Mouse (Mus musculus) embryo, embryonic 11.5 days (tissue): ENCODE results near the gene Slc44a5.
"Not testable (repeated sequence)": the region's sequence is repeated elsewhere in the genome, so short reads cannot be mapped to it uniquely, and the experiment has no call there.

Experiments
- DNase-seq: peaks from one replicate; pipeline ENCODE4 v3.0.0-alpha.2; 2012; ENCODE audit warnings: low read depth, low spot score

The Slc44a5 gene

DNA sequence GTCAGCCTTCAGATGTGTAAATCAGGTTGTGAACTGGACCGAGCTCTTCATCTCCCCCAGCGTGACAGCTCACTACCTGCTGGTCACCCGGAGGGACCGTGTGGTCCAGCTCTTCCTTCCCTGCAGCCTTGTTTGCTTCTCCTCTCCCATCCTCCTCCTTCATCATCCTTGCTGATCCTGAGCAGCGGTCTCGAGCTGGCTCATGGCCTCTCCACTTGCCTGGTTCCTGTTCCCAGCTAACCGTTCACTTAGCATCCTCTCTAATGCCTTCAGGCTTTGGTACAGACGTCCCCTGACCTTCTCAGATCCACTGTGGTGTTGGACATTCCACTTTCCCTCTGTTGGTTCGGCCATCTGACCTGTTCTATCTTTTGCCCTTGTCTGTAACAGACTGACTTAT is 128.4 kb downstream of the Slc44a5 start:
- no peak for DNase-seq

DNA sequence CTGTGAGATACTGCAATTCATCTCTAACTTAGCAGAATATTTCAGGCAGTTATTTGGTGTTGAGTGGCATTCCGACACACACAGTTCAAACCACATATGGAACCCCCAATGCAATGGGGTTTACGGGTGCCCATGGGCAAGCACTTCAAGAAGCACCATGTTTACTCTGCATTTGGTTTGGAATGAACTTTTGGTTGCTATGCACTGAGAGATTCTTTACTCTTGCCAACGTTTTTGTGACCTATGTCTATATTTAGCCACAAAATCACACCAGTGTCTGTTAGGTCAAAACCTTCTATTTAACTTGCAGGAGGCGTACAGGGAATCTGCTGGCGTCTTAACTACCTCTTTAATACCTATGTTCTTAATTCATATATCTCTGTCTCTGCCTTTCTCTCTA is 137.3 kb downstream of the Slc44a5 start:
- no peak for DNase-seq

DNA sequence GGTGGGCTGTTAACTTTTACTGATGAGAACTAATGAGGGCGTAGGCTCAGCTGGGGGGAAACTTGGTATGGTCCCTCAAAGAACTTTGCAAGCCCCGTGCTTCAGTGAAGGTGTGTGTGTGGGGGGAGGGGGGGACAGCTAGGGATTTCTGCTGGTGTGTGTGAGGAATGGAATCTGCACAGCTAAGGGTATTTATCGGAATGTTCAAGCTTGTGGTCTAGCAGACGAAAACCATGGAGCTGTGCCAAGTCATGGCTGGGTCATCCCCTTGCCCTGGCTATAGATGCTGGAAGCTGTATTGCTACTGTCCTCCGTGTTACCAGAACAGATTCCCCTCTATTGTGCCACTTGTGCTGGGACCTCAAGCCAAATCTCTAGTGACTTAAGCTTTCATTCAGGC is 138.0 kb downstream of the Slc44a5 start:
- DNase-seq = no peak

DNA sequence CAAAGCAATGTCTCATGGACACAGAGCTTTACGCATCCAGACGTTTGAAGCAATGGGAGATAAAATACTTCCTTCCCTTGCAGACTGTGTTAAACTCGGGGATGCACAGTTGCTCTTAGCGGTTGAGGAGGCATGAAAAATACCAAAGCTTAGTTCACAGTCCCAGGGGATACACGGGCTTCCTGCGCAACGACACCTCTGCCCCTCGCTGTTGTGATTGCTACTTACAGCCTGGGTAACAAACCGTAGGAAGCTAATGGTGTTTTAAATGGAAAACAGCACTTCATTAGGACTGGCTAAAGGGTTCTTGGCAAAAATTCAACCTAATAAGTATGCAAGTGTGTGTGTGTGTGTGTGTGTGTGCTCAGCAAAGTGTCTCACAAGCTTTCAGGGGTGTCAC is 141.8 kb downstream of the Slc44a5 start:
- DNase-seq = no peak

DNA sequence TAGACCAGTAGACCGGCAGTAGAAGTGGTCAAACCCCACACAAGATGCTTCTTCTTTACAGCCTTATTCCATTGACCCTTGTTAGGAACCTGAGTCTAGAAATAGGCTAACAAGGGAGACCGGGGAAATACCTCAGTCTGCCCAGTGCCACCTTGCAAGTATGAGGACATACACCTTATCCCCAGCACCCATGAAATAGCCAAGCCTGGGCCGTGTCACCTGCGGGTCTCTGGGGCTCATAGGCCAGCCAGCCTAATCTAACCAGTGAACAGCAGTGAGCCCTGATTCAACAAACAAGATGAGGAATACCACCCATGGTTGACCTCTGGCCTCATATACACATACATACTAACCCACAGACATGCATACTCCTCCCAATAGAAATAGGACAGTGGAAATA is 142.2 kb downstream of the Slc44a5 start:
- DNase-seq = no peak

DNA sequence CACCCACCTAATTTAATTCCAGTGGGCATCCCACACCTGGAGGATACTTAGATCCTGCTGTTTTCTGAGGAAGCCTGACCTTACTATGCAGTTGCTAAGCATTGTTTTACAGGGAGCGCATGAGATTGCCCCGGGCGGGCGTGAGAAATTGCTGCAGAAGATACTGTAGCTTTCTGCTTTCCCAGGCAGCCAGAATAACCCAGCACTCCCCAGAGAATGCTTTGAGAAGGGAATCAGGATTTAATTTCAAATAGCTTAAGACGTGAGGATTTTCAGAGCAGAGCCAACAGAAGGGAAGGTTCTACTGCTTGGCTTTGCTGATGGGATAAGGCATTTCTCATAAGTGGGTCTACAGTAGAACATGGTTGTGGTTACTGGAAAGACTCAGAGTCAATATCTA is 142.8 kb downstream of the Slc44a5 start:
- DNase-seq = no peak

DNA sequence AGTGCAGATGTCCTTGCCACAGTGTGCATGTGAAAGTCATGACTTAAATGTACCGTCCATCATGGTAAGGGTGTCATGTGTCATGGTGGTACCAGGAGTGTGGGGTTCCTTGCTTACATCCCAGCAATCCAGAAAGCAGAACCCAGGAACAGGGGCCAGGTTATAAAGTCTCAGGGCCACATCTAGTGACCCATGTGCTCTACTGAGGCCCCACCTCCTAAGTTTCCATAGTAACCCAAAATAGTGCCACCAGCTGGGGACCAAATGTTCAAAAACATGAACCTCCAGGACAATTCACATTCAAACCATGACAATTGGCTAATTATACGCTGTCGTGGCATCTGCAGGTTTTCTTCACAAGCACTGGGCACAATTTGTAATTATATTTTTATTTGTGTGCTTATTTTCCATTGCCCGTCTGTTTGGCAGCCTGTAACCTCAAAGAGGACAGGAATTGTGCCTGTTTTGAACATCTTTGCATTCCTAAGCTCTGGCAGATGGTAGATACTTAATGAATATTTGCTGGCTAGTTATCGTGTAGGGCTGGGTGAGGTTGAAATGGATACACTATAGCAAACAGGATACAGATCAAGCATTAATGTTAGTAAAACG is 145.9 kb downstream of the Slc44a5 start:
- DNase-seq = no peak

DNA sequence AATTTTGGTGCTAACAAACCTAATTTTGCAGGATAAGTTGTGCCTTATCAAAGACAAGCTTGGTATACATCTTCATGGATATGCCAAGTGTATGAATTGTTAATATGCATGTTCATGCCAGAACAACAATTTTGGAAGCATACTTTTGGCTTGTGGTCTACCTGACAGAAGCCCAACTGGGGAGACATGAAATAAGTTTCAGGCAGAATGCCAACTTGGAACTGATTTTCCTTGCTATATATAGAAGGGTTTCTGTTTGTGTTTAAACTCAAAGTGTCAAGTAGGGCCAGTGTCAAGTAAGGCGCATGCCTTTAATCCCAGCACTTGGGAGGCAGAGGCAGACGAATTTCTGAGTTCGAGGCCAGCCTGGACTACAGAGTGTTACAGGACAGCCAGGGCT is 149.3 kb downstream of the Slc44a5 start:
- no peak for DNase-seq

DNA sequence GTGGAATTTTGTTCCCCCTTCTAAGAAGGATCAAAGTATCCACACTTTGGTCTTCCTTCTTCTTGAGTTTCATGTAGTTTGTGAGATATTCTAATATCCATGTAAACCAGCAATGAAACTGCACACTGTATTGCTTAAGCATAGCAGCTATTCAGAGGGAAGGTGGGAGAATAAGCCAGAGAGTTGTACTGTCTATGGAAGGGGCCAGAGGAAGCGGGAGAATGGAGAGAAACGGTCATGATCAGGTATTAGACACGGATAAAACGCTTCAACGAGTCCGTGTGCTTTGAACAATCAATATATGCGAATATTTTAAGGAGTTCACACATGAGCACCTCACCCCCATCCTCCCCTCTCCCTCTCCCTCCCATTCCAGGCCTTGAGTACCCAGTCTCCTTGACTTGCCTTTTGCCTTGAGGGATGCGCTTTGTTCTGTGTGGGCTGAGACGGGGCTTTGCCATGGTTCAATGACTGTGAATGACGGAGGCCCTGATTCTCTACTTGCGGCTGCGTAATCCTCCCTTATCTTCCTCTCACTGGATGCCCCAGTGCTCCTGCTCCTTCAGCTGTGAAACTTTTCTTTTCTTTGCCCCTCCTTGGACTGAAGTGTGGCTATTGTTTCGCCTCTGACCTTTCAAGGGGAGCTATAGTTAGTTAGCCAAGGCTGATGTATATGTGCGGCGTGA is 151.8 kb downstream of the Slc44a5 start:
- DNase-seq = no peak

DNA sequence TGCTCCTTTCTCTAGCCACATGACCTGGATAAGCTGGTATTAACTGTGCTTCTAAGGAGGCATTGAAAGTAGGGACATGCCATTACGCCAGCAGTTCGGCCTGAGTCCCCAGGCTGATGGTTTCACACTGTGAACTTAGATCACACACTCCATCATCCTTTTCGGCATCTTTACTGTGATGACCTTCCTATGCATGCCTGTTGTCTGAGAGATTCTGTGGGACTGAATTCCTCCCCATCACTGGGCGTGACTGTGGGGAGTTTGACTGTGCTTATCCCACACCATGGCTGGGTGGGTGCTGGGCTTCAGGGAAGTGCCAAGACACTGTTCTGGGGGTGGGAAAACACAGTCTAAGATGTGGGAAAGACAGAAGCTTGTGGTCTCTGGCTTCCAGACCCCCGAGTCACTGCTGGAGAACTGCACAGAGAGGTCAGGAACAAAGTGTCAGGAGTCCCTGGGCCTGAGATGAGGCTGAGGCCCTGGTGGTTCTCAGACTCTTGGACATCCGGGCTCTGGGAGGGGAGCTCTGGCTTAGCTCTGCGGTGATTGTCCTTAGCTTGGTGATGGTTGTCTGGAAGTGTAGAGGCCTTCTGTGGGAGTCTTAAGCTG is 152.6 kb downstream of the Slc44a5 start:
- DNase-seq = no peak

DNA sequence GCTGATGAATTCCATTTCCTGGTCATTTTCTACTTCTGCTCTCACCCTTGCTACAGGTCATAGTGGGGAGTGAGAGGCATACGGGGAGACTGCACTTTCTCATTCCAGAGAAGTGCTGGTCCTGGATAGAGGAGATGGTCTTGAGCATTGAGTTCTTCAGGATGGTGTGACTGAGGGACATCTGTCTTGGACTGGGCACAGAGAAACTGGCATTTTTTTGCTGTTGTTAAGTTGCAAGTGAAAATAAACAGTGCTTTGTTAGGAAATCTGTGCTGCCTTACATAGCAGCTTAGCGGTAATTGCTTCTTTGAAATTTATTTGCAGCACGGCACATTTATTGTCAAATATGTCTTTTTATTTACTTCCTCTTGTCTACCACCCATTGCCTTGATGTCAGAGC is 154.0 kb downstream of the Slc44a5 start:
- no peak for DNase-seq

DNA sequence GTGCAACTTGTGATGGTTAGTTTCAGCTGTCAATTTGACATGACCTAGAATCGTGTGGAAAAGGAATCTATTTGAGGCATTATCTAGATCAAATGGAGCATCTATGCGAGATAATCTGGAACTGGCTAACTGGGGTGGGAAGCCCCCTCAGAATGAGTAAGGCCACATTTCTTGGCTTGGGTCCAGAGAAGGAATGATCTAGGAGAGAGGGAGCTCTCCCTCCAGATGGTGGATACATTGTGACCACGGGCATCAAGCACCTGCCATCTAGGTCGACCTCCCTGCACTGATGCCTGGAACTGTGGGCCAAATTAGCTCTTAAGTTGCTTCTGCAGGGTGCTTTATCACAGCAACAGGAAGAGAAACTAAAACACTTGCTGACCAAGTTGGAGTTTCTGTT is 155.8 kb downstream of the Slc44a5 start:
- no peak for DNase-seq

DNA sequence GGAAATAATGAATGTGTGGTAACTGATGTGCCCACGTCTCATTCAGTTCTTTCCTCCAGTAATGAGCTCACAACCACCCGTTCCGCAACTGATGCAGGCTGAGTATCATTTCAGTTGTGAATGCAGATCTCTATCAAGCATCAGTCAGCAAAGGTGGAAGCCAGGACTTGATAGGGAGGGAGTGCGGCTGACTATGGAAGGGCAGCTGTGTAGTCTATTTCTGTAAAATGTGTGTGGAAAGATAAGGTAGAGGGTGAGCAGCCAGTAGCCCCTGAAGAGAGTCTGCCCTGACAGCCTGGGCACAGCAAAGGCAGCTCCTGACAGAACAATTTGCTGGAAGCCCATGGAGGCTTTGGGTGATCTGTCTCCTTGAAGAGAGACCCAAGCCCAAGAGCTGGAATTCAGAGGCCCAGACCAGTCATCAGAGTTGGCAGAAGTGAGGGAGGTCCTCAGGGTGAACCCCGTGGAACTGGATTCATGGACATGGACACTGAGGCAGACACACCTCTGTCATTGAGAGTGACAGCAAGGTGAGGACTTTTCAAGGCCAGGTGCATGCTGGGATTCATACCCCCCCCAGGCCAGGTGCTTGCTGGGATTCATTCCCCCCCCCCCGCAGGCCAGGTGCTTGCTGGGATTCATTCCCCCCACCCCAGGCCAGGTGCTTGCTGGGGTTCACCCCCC is 157.3 kb downstream of the Slc44a5 start:
- DNase-seq = no peak

DNA sequence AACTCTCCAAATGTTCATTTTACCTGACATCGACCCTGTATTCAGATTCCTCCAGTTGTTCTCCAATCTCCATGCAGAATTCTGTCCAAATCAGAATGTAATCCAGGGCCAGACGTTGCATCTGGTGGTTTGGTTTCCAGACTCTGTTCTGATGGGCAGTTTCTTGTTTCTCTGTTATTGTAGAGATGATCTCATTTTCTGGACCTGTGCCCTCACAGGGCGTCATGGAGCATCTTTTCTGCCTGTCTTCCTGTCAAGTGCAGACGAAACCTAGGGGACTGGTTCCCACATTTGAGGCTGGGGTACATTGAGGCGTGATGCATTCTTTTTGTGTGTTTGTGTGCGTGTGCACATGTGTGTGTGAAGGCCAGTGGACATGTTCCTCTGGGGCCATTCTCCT is 160.8 kb downstream of the Slc44a5 start:
- no peak for DNase-seq

DNA sequence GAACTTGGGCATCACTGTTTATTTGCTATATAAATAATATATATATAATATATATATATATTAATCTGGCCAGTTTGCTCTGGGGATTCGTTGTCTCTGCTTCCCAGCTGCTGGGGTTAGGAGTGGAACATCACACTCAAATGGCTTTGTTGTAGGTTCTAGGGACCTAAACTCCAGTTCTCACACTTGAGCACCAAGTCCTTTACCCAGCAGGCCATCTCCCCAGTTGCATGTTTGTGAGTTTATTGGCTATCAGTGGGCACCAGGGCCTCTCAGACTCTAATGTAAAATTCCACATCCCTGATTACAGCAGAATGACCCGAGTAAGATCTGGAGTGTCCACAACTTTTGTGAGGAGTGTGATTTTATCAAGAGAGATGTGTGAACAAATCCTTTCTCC is 161.5 kb downstream of the Slc44a5 start:
- DNase-seq = no peak

DNA sequence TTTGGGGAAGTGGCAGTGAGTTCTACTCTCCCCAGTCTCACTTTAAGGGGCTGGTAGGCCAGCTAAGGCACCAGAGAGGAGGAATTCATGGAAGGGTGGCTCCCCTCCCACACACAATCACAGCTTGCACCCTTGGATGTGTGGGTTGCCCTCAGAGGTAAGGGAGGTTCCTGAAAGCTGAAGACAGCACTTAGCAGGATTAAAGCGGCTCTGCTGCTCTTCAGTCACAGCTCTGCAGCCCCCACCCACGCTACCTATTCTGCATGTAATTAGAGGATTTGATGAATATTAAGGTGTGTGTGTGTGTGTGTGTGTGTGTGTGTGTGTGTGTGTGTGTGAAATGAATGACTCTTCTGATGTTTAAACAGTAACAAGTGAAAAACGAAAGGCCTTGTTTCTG is 163.3 kb downstream of the Slc44a5 start:
- DNase-seq = no peak

DNA sequence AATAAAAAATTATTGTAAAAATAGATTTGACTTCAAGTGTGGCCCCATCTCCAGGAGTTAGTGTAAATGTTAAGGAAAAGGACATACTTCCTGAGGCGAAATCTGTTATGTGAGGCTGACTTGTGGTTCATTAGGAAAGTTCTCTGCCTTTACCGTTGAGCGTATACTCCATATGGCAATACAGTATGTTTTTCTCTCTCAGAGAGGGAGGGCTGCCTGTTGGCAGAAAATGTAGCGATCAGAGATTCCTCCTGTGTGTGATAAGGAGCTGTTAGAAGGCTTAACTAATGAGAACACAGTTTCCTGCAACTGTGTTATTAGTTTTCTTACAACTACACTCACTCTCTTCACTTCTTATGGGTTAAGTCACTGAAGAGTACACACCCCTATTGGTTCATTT is 168.1 kb downstream of the Slc44a5 start:
- DNase-seq = no peak

DNA sequence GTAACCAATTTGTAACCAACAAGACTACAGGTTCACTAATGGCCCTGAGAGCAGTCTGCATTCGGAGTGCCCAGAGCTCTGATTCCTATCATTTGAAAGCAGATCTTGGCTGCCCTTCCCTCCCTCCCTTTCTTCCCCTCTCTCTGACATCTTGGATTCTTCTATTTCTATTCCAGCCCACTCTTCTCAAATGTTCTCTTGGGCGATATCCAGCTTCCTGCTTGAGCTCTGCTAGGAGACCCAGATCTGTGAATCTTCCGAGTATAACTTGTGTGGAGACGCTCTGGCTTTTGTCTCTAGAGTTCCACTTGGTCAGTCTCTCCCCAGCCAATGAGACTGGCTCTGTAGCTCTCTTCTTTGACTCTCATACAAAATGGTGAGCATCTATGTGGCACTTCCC is 169.4 kb downstream of the Slc44a5 start:
- DNase-seq = no peak

DNA sequence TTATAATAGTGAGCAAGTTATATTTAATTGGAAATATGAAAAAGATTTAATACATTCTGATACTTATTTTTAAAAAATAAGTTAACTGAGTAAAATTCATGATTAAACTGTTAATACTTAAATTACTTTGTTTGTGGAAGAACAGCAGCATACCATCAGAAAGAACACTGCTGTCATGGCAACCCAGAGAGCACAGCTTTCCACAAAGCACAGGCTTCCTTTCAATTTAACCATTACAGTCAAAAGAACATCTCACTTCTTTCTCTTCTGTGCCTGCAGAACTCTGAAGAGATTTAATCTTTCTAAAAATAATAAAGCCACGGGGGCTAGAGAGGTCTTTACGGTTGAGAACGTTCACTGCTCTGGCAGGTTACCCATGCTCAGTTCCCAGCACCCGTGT is 172.5 kb downstream of the Slc44a5 start:
- no peak for DNase-seq

DNA sequence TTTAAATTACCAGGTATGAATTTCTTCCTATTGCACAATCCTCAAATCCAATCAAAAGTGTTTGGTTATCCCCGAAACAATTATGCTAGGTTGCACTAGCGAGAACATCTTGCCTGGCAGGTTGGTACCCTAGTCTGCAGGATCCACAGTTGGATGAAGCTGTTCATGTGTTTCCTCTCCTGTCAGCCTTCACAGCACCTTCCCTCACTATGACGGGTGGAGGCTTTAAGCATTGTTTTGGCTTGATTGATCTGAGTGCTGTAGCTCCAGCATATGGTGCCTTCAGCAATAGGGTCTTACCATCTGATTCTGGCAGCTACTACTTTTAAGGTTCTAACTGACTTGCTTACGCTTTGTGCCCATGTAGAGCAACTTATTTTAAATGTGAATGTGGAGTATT is 176.5 kb downstream of the Slc44a5 start:
- no peak for DNase-seq

DNA sequence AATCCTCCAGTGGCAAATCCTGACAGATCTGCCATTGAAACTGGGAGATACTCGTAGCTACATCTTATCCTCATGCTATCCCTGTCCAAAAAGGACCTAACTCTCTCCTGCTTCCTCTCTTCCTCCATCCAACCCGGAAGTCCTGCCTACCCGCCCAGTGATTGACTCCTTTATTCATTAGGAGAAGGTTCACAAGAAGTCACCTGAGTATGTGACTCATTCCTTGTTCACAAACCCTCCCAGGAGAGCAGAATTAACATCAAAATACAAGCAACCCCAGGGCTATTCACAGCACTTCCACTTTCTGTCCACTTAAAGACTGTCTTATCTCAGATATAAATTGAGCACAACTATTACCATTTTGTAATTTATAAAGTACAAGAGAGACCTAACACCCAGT is 180.3 kb downstream of the Slc44a5 start:
- DNase-seq = not testable (repeated sequence)

DNA sequence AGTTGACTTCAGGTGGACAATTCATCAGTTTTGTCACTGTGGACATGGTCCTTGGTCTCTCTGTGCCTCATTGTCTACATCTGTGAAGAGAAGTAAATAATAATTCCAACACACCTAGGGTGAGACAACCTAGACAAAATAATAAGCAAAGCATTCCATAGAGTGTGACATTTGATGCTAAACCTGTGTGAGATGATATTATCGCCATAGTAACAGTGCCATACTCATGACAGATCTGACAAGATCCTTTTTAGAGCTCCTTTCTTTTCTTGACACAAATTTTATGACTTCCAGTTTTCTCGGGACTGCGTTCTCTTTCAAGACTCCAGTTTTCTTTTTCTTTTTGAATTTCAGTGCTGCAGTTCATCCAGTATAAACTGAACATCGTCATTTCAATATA is 192.6 kb downstream of the Slc44a5 start:
- DNase-seq = no peak
